Mouse (Mus musculus) telencephalon, adult 2 months (tissue): ENCODE results near the gene Vgll4.
A peak's percentile ranks its signal among the peaks of the same experiment; 100 is the strongest.

ENCODE experiments used
- DNase-seq: peaks from one replicate; pipeline ENCODE4 v3.0.0-alpha.2; 2011; ENCODE audit warnings: low read depth, low spot score

Vgll4 gene

GRCm38 (mm10) chr6:114842863-114843262 is 126.9 kb downstream of the Vgll4 start:
- no peak for DNase-seq

GRCm38 (mm10) chr6:114842131-114842530 is 127.7 kb downstream of the Vgll4 start:
- DNase-seq: no peak

GRCm38 (mm10) chr6:114840012-114840411 is 129.8 kb downstream of the Vgll4 start:
- no peak for DNase-seq

GRCm38 (mm10) chr6:114838872-114839271 is 130.9 kb downstream of the Vgll4 start:
- no peak for DNase-seq

GRCm38 (mm10) chr6:114836433-114836832 is 133.4 kb downstream of the Vgll4 start:
- no peak for DNase-seq

GRCm38 (mm10) chr6:114835752-114836151 is 134.0 kb downstream of the Vgll4 start:
- DNase-seq: no peak

- DNase-seq: no peak
Measured at GRCm38 (mm10) chr6:114835344-114835743, 134.4 kb downstream of the Vgll4 start.

GRCm38 (mm10) chr6:114833791-114834346 is 135.9 kb downstream of the Vgll4 start:
- DNase-seq: no peak

- no peak for DNase-seq
Measured at GRCm38 (mm10) chr6:114833058-114833685, 136.6 kb downstream of the Vgll4 start.

GRCm38 (mm10) chr6:114831807-114832206 is 138.0 kb downstream of the Vgll4 start:
- no peak for DNase-seq

- no peak for DNase-seq
Measured at GRCm38 (mm10) chr6:114829660-114830438, 139.9 kb downstream of the Vgll4 start.

- no peak for DNase-seq
Measured at GRCm38 (mm10) chr6:114826889-114827288, 142.9 kb downstream of the Vgll4 start.

- DNase-seq: no peak
Measured at GRCm38 (mm10) chr6:114821646-114822045, 148.1 kb downstream of the Vgll4 start.

- no peak for DNase-seq
Measured at GRCm38 (mm10) chr6:114819971-114820481, 149.8 kb downstream of the Vgll4 start.

GRCm38 (mm10) chr6:114818471-114818870 is 151.3 kb downstream of the Vgll4 start:
- no peak for DNase-seq

GRCm38 (mm10) chr6:114817948-114818347 is 151.8 kb downstream of the Vgll4 start:
- DNase-seq: no peak

- no peak for DNase-seq
Measured at GRCm38 (mm10) chr6:114814882-114815650, 154.7 kb downstream of the Vgll4 start.

GRCm38 (mm10) chr6:114814199-114814881 is 155.5 kb downstream of the Vgll4 start:
- no peak for DNase-seq

GRCm38 (mm10) chr6:114812779-114813178 is 157.0 kb downstream of the Vgll4 start:
- DNase-seq: no peak

- DNase-seq: peak; percentile 29
Measured at GRCm38 (mm10) chr6:114812322-114812721, 157.5 kb downstream of the Vgll4 start.
